Mouse (Mus musculus) liver (tissue): ENCODE measurements at regions not wholly inside any gene's neighbourhood (a gene's known extent, or its start where the extent isn't known, plus 50 kb on each side); places are given as distances from the start of the nearest gene placed in this dataset.

Experiments used
- DNase-seq: peaks from one replicate; pipeline ENCODE4 v3.0.0-alpha.2; 2020; ENCODE audit warnings: mixed read lengths

GRCm38 (mm10) chr10:99375101-99375500 is 112.1 kb downstream of the Dusp6 start:
- no peak for DNase-seq

GRCm38 (mm10) chr10:99376430-99376829 is 113.4 kb downstream of the Dusp6 start:
- no peak for DNase-seq

GRCm38 (mm10) chr10:99377548-99377947 is 114.5 kb downstream of the Dusp6 start:
- DNase-seq, result no peak

- no peak for DNase-seq
Measured at GRCm38 (mm10) chr10:99379156-99379555, 116.1 kb downstream of the Dusp6 start.

- DNase-seq, result no peak
Measured at GRCm38 (mm10) chr10:99380170-99380569, 117.1 kb downstream of the Dusp6 start.

- DNase-seq, result no peak
Measured at GRCm38 (mm10) chr10:99383028-99383427, 120.0 kb downstream of the Dusp6 start.

GRCm38 (mm10) chr10:99384366-99384765 is 121.3 kb downstream of the Dusp6 start:
- no peak for DNase-seq

- no peak for DNase-seq
Measured at GRCm38 (mm10) chr10:99384851-99385250, 121.8 kb downstream of the Dusp6 start.

GRCm38 (mm10) chr10:99385854-99386253 is 122.8 kb downstream of the Dusp6 start:
- no peak for DNase-seq

- DNase-seq, result no peak
Measured at GRCm38 (mm10) chr10:99388526-99388925, 125.5 kb downstream of the Dusp6 start.

- no peak for DNase-seq
Measured at GRCm38 (mm10) chr10:99388986-99389385, 126.0 kb downstream of the Dusp6 start.

- no peak for DNase-seq
Measured at GRCm38 (mm10) chr10:99390609-99391183, 127.7 kb downstream of the Dusp6 start.

GRCm38 (mm10) chr10:99391725-99392124 is 128.7 kb downstream of the Dusp6 start:
- DNase-seq, result no peak

GRCm38 (mm10) chr10:99392979-99393378 is 129.9 kb downstream of the Dusp6 start:
- DNase-seq, result no peak

- DNase-seq, result no peak
Measured at GRCm38 (mm10) chr10:99393523-99393922, 130.5 kb downstream of the Dusp6 start.

GRCm38 (mm10) chr10:99395411-99395810 is 132.4 kb downstream of the Dusp6 start:
- no peak for DNase-seq

GRCm38 (mm10) chr10:99396630-99397029 is 133.6 kb downstream of the Dusp6 start:
- no peak for DNase-seq

GRCm38 (mm10) chr10:99400076-99400475 is 137.0 kb downstream of the Dusp6 start:
- no peak for DNase-seq

- DNase-seq, result no peak
Measured at GRCm38 (mm10) chr10:99406764-99407163, 143.7 kb downstream of the Dusp6 start.

- DNase-seq, result no peak
Measured at GRCm38 (mm10) chr10:99408786-99409185, 145.8 kb downstream of the Dusp6 start.

GRCm38 (mm10) chr10:99409744-99410143 is 146.7 kb downstream of the Dusp6 start:
- DNase-seq, result no peak

GRCm38 (mm10) chr10:99410754-99411153 is 147.7 kb downstream of the Dusp6 start:
- peak; percentile 8 for DNase-seq

GRCm38 (mm10) chr10:99413455-99413854 is 150.4 kb downstream of the Dusp6 start:
- no peak for DNase-seq

GRCm38 (mm10) chr10:99416271-99416670 is 153.2 kb downstream of the Dusp6 start:
- DNase-seq, result no peak

GRCm38 (mm10) chr10:99416896-99417479 is 154.0 kb downstream of the Dusp6 start:
- no peak for DNase-seq
